Mouse (Mus musculus): ENCODE results near the gene Atf5. TPM values are rescaled to one million over a fixed set of nuclear protein-coding genes. Genes with fewer than 3 reads are reported as not detected.

Atf5 gene
- polyA plus RNA-seq, 1 experiment, result 9.6 TPM

GRCm38 (mm10) chr7:44817441-44817840, 983 bp upstream of the Atf5 start:
- Histone ChIP-seq H3K4me1 (ENCODE audit: control insufficient read depth, insufficient read depth, low read length) (peaks cover 4% of the 10 kb centered on the region), H3K9ac (ENCODE audit: low read depth, poor library complexity, severe bottlenecking) (peak overlapping the region; percentile 99), H3K36me3 (ENCODE audit: control insufficient read depth, insufficient read depth, low read length, poor library complexity, severe bottlenecking) (peaks cover 30% of the 10 kb centered on the region), H3K4me3 (ENCODE audit: low read depth, low read length) (peak overlapping the region; percentile 98), H3K27ac (ENCODE audit: insufficient read depth, low read length) (peak overlapping the region; percentile 83), H3K9me3 (replicated peaks; ENCODE audit: control insufficient read depth, insufficient read depth, low read length, poor library complexity, severe bottlenecking) (no peaks in the 10 kb centered on the region), H3K27me3 (ENCODE audit: control insufficient read depth, insufficient read depth, low read length, poor library complexity, severe bottlenecking) (no peaks in the 10 kb centered on the region)
- TF ChIP-seq EP300 (IDR thresholded peaks at IDR 0.05; ENCODE audit: insufficient read depth, low read depth, low read length), result no peak
- no peak for TF ChIP-seq POLR2A (IDR thresholded peaks at IDR 0.05; ENCODE audit: insufficient read depth, low read length)
- TF ChIP-seq CTCF (IDR thresholded peaks at IDR 0.05; ENCODE audit: low read depth, low read length), result no peak

GRCm38 (mm10) chr7:44815721-44816469, 563 bp downstream of the Atf5 start, which contains the start of the genes Nup62 and Il4i1:
TSS of gene Nup62 (plus strand) at chr7:44816088.
TSS of gene Il4i1 (plus strand) at chr7:44816387.
- TF ChIP-seq CTCF (IDR thresholded peaks at IDR 0.05; ENCODE audit: low read depth, low read length) (no peak), POLR2A (IDR thresholded peaks at IDR 0.05; ENCODE audit: insufficient read depth, low read length) (peak; percentile 32), EP300 (IDR thresholded peaks at IDR 0.05; ENCODE audit: insufficient read depth, low read depth, low read length) (peak; percentile 75; the same call in 1 of the 2 replicates)
- Histone ChIP-seq H3K4me1 (ENCODE audit: control insufficient read depth, insufficient read depth, low read length) (peaks cover 4% of the 10 kb centered on the region), H3K36me3 (ENCODE audit: control insufficient read depth, insufficient read depth, low read length, poor library complexity, severe bottlenecking) (peaks cover 27% of the 10 kb centered on the region), H3K9ac (ENCODE audit: low read depth, poor library complexity, severe bottlenecking) (peak within 1 kb of the TSS; percentile 99), H3K27ac (ENCODE audit: insufficient read depth, low read length) (peak within 1 kb of the TSS; percentile 83), H3K27me3 (ENCODE audit: control insufficient read depth, insufficient read depth, low read length, poor library complexity, severe bottlenecking) (no peaks in the 10 kb centered on the region; the same call in 1 of the 2 replicates), H3K9me3 (replicated peaks; ENCODE audit: control insufficient read depth, insufficient read depth, low read length, poor library complexity, severe bottlenecking) (no peaks in the 10 kb centered on the region), H3K4me3 (ENCODE audit: low read depth, low read length) (peak within 1 kb of the TSS; percentile 98)

GRCm38 (mm10) chr7:44814952-44815553, 1.4 kb downstream of the Atf5 start:
- TF ChIP-seq EP300 (IDR thresholded peaks at IDR 0.05; ENCODE audit: insufficient read depth, low read depth, low read length) (no peak), POLR2A (IDR thresholded peaks at IDR 0.05; ENCODE audit: insufficient read depth, low read length) (no peak), CTCF (IDR thresholded peaks at IDR 0.05; ENCODE audit: low read depth, low read length) (no peak)
- Histone ChIP-seq H3K27ac (ENCODE audit: insufficient read depth, low read length) (no peak overlapping the region), H3K9ac (ENCODE audit: low read depth, poor library complexity, severe bottlenecking) (peak overlapping the region; percentile 99), H3K36me3 (ENCODE audit: control insufficient read depth, insufficient read depth, low read length, poor library complexity, severe bottlenecking) (peaks cover 19% of the 10 kb centered on the region), H3K9me3 (replicated peaks; ENCODE audit: control insufficient read depth, insufficient read depth, low read length, poor library complexity, severe bottlenecking) (no peaks in the 10 kb centered on the region), H3K4me1 (ENCODE audit: control insufficient read depth, insufficient read depth, low read length) (peaks cover 2% of the 10 kb centered on the region), H3K4me3 (ENCODE audit: low read depth, low read length) (peak overlapping the region; percentile 43), H3K27me3 (ENCODE audit: control insufficient read depth, insufficient read depth, low read length, poor library complexity, severe bottlenecking) (no peaks in the 10 kb centered on the region; the same call in 1 of the 2 replicates)

GRCm38 (mm10) chr7:44814423-44814822, 2.0 kb downstream of the Atf5 start:
- TF ChIP-seq EP300 (IDR thresholded peaks at IDR 0.05; ENCODE audit: insufficient read depth, low read depth, low read length), result no peak
- no peak for TF ChIP-seq CTCF (IDR thresholded peaks at IDR 0.05; ENCODE audit: low read depth, low read length)
- no peak for TF ChIP-seq POLR2A (IDR thresholded peaks at IDR 0.05; ENCODE audit: insufficient read depth, low read length)
- Histone ChIP-seq H3K36me3 (ENCODE audit: control insufficient read depth, insufficient read depth, low read length, poor library complexity, severe bottlenecking) (peaks cover 14% of the 10 kb centered on the region), H3K27ac (ENCODE audit: insufficient read depth, low read length) (no peak overlapping the region), H3K9ac (ENCODE audit: low read depth, poor library complexity, severe bottlenecking) (0 out of 2 replicates have a peak overlapping the region, but pooled peaks have one; percentile 99), H3K4me3 (ENCODE audit: low read depth, low read length) (no peak overlapping the region), H3K27me3 (ENCODE audit: control insufficient read depth, insufficient read depth, low read length, poor library complexity, severe bottlenecking) (no peaks in the 10 kb centered on the region; the same call in 1 of the 2 replicates), H3K9me3 (replicated peaks; ENCODE audit: control insufficient read depth, insufficient read depth, low read length, poor library complexity, severe bottlenecking) (no peaks in the 10 kb centered on the region), H3K4me1 (ENCODE audit: control insufficient read depth, insufficient read depth, low read length) (no peaks in the 10 kb centered on the region)

GRCm38 (mm10) chr7:44813985-44814384, 2.5 kb downstream of the Atf5 start:
- no peaks in the 10 kb centered on the region for H3K4me1 ChIP-seq (ENCODE audit: control insufficient read depth, insufficient read depth, low read length)
- peaks cover 14% of the 10 kb centered on the region for H3K36me3 ChIP-seq (ENCODE audit: control insufficient read depth, insufficient read depth, low read length, poor library complexity, severe bottlenecking)
- TF ChIP-seq EP300 (IDR thresholded peaks at IDR 0.05; ENCODE audit: insufficient read depth, low read depth, low read length) (no peak), POLR2A (IDR thresholded peaks at IDR 0.05; ENCODE audit: insufficient read depth, low read length) (no peak)
- H3K9ac ChIP-seq (ENCODE audit: low read depth, poor library complexity, severe bottlenecking), result no peak overlapping the region
- no peak overlapping the region for H3K4me3 ChIP-seq (ENCODE audit: low read depth, low read length)
- no peak overlapping the region for H3K27ac ChIP-seq (ENCODE audit: insufficient read depth, low read length)
- H3K27me3 ChIP-seq (ENCODE audit: control insufficient read depth, insufficient read depth, low read length, poor library complexity, severe bottlenecking), result no peaks in the 10 kb centered on the region; the same call in 1 of the 2 replicates
- no peaks in the 10 kb centered on the region for H3K9me3 ChIP-seq (replicated peaks; ENCODE audit: control insufficient read depth, insufficient read depth, low read length, poor library complexity, severe bottlenecking)
